Mouse (Mus musculus): Measurements from ENCODE around the gene Gm38394.

GRCm38 (mm10) chr1:133668618-133669017 lies 7.5 kb upstream of the Gm38394 start:
- TF ChIP-seq CTCF (IDR thresholded peaks at IDR 0.05; ENCODE audit: low read depth) (no peak), EP300 (optimal IDR thresholded peaks at IDR 0.05) (no peak)

Data from stomach, postnatal 0 days (tissue).